Comparison of ENCODE assay signal across 9 mouse cellular contexts in genomic region chr2:112285031-112285390, GRCm38 (mm10). TPM values are rescaled to one million over a fixed set of nuclear protein-coding genes. Genes with fewer than 3 reads are reported as not detected.
DNase-seq lines count a peak whose midpoint lies in the region; ATAC-seq and TF ChIP-seq lines count a peak whose summit lies in the region.
"Had no signal": no experiment of that assay in that cellular context is flagged by ENCODE, and none has a peak within 500 bp of the region (broad histone marks: within the 10 kb centered on the region; RNA-seq: fewer than 3 reads in every experiment).

No protein-coding gene starts in this region.

- 57% methylated on average over 6 of the region's 6 CpGs for WGBS in heart, embryonic 13.5 days
- 66% methylated on average over 6 of the region's 6 CpGs for WGBS in hindbrain, embryonic 12.5 days
- WGBS in midbrain, embryonic 10.5 days: 69% methylated on average over 6 of the region's 6 CpGs

- TF ChIP-seq POLR2A in MEL (IDR thresholded peaks at IDR 0.05; ENCODE audit: control insufficient read depth in 1 of 2, insufficient read depth in 1 of 2, low read depth in 1 of 2, low read length in 2 of 2, poor library complexity in 1 of 2): no peak

- H3K9ac ChIP-seq in heart, embryonic 13.5 days: peak overlapping the region; percentile 89
- peak overlapping the region; percentile 78 for H3K9ac ChIP-seq in MEL (ENCODE audit: control insufficient read depth, low read depth, low read length, poor library complexity, severe bottlenecking)
- H3K9ac ChIP-seq in hindbrain, embryonic 12.5 days: no peak overlapping the region

- peaks cover 16% of the 10 kb centered on the region for H3K4me1 ChIP-seq in heart, embryonic 13.5 days
- H3K4me1 ChIP-seq in MEL (ENCODE audit: control insufficient read depth in 1 of 2, insufficient read depth in 2 of 2, low read length in 2 of 2): peaks cover 6 to 26% of the 10 kb centered on the region in 2 experiments; a peak in 2 of 4 replicates
- H3K4me1 ChIP-seq in hindbrain, embryonic 12.5 days: peaks cover 6% of the 10 kb centered on the region; the same call in 1 of the 2 replicates
- H3K4me1 ChIP-seq in midbrain, embryonic 10.5 days: peaks cover 16% of the 10 kb centered on the region

- H3K27ac ChIP-seq in heart, embryonic 13.5 days (replicated peaks): no peak overlapping the region
- H3K27ac ChIP-seq in MEL (ENCODE audit: control insufficient read depth, low read depth, low read length): peak overlapping the region; percentile 80
- H3K27ac ChIP-seq in hindbrain, embryonic 12.5 days: no peak overlapping the region
- no peak overlapping the region for H3K27ac ChIP-seq in midbrain, embryonic 10.5 days (replicated peaks)

- no peak for TF ChIP-seq CTCF in MEL (IDR thresholded peaks at IDR 0.05 in 2 of 3, conservative IDR thresholded peaks at IDR 0.05 in 1 of 3; ENCODE audit: control insufficient read depth in 1 of 3, insufficient read depth in 1 of 3, low read depth in 2 of 3, low read length in 3 of 3, poor library complexity in 1 of 3, severe bottlenecking in 1 of 3)

- H3K4me2 ChIP-seq in heart, embryonic 13.5 days: peak overlapping the region; percentile 90
- H3K4me2 ChIP-seq in hindbrain, embryonic 12.5 days (replicated peaks): peak overlapping the region; percentile 60

- no peaks in the 10 kb centered on the region for H3K36me3 ChIP-seq in heart, embryonic 13.5 days
- H3K36me3 ChIP-seq in MEL (ENCODE audit: control insufficient read depth in 1 of 2, insufficient read depth in 2 of 2, low read length in 2 of 2): peaks cover 0 to 22% of the 10 kb centered on the region in 2 experiments; a peak in 2 of 4 replicates
- H3K36me3 ChIP-seq in hindbrain, embryonic 12.5 days: no peaks in the 10 kb centered on the region
- no peaks in the 10 kb centered on the region for H3K36me3 ChIP-seq in midbrain, embryonic 10.5 days

- H3K9me3 ChIP-seq in heart, embryonic 13.5 days: no peaks in the 10 kb centered on the region
- no peaks in the 10 kb centered on the region for H3K9me3 ChIP-seq in MEL (replicated peaks; ENCODE audit: insufficient read depth, low read length)
- no peaks in the 10 kb centered on the region for H3K9me3 ChIP-seq in hindbrain, embryonic 12.5 days (replicated peaks)
- H3K9me3 ChIP-seq in midbrain, embryonic 10.5 days (replicated peaks): no peaks in the 10 kb centered on the region

- DNase-seq in heart, adult 9 months (ENCODE audit: low spot score in 2 of 2): no peak
- DNase-seq in MEL (ENCODE audit: low read depth, low spot score): no peak
- DNase-seq in midbrain, embryonic 10.5 days (ENCODE audit: low spot score): no peak
- DNase-seq in right cerebral cortex, adult 18-20 months: no peak
- DNase-seq in gastrocnemius, adult 18-20 months (ENCODE audit: low spot score): no peak
- DNase-seq in right cerebral cortex, postnatal 14 days: no peak

- H3K79me2 ChIP-seq in MEL (ENCODE audit: control insufficient read depth, insufficient read depth, low read length, poor library complexity): peaks cover 12% of the 10 kb centered on the region

- peak overlapping the region; percentile 69 for H3K4me3 ChIP-seq in heart, embryonic 13.5 days
- peak overlapping the region; percentile 82 to 87 for H3K4me3 ChIP-seq in MEL (ENCODE audit: control insufficient read depth in 1 of 2, insufficient read depth in 1 of 2, low read depth in 2 of 2, low read length in 2 of 2)
- peak overlapping the region; percentile 35 for H3K4me3 ChIP-seq in hindbrain, embryonic 12.5 days
- peak overlapping the region; percentile 61 for H3K4me3 ChIP-seq in midbrain, embryonic 10.5 days

- ATAC-seq in heart, embryonic 13.5 days (ENCODE audit: extremely low read depth, insufficient number of reproducible peaks, low FRiP score, low TSS enrichment): no peak
- ATAC-seq in hindbrain, embryonic 12.5 days (ENCODE audit: low FRiP score): no peak

- TF ChIP-seq EP300 in MEL (IDR thresholded peaks at IDR 0.05; ENCODE audit: low read depth in 1 of 2, low read length in 2 of 2): no peak

- H3K27me3 ChIP-seq in heart, embryonic 13.5 days (replicated peaks): no peaks in the 10 kb centered on the region
- no peaks in the 10 kb centered on the region for H3K27me3 ChIP-seq in MEL (ENCODE audit: control insufficient read depth in 1 of 2, insufficient read depth in 2 of 2, low read length in 2 of 2)
- no peaks in the 10 kb centered on the region for H3K27me3 ChIP-seq in hindbrain, embryonic 12.5 days
- no peaks in the 10 kb centered on the region for H3K27me3 ChIP-seq in midbrain, embryonic 10.5 days (ENCODE audit: low read depth, poor library complexity, severe bottlenecking)

- TF ChIP-seq RAD21 in MEL (IDR thresholded peaks at IDR 0.05; ENCODE audit: low read depth, low read length): no peak

TF ChIP-seq in MEL, 35 proteins besides CTCF, POLR2A, EP300 and RAD21:
- TF ChIP-seq ZMIZ1 (IDR thresholded peaks at IDR 0.05; ENCODE audit: low read depth, low read length) (no peak), KAT2A (conservative IDR thresholded peaks at IDR 0.05; ENCODE audit: low read depth, low read length) (no peak), CHD1 (IDR thresholded peaks at IDR 0.05; ENCODE audit: low read depth, low read length) (peak; percentile 78), GABPA (IDR thresholded peaks at IDR 0.05; ENCODE audit: low read depth, low read length) (no peak), E2F4 (IDR thresholded peaks at IDR 0.05; ENCODE audit: borderline replicate concordance, low read depth, low read length) (no peak)

RNA-seq across cellular contexts. Expression of gene Gm21985, which starts 18.9 kb away (rescaled TPM):
- polyA plus RNA-seq in heart, embryonic 13.5 days (2015; fragmentation: Nextera tagmentation; extraction: Ambion mirVana): not detected in 2 replicates
- 0.04 TPM in 1 of 2 replicates, not detected in the other for total RNA-seq in MEL (2012; rRNA removed)
- polyA plus RNA-seq in MEL (2012; ENCODE audit: insufficient read depth in 1 of 2, insufficient read length in 2 of 2, low read depth in 1 of 2, low replicate concordance in 2 of 2, missing spikeins in 1 of 2): not detected
- not detected in 2 replicates for polyA plus RNA-seq in hindbrain, embryonic 12.5 days (2016; fragmentation: Nextera tagmentation; extraction: Ambion mirVana)
- 0.04 TPM in 1 of 2 replicates, not detected in the other for polyA plus RNA-seq in midbrain, embryonic 10.5 days (2016; fragmentation: Nextera tagmentation; extraction: Ambion mirVana)
- under 1 TPM; 0.24 to 0.80 TPM for total RNA-seq in gastrocnemius, adult 18-20 months (2021)
- polyA plus RNA-seq: gonadal fat pad, adult 2 months had no signal

RNA-seq across cellular contexts. Expression of gene Slc12a6, which starts 19.4 kb away (rescaled TPM):
- 8.4 and 9.5 TPM in 2 replicates for polyA plus RNA-seq in heart, embryonic 13.5 days (2015; fragmentation: Nextera tagmentation; extraction: Ambion mirVana)
- 20.4 and 21.7 TPM in 2 replicates for total RNA-seq in MEL (2012; rRNA removed)
- 10 to 100 TPM in 1 of 2 experiments, not detected in 1; 21.2 TPM for polyA plus RNA-seq in MEL (2012; ENCODE audit: insufficient read depth in 1 of 2, insufficient read length in 2 of 2, low read depth in 1 of 2, low replicate concordance in 2 of 2, missing spikeins in 1 of 2)
- polyA plus RNA-seq in hindbrain, embryonic 12.5 days (2016; fragmentation: Nextera tagmentation; extraction: Ambion mirVana): 20.4 and 21.1 TPM in 2 replicates
- 7.4 and 11.3 TPM in 2 replicates for polyA plus RNA-seq in midbrain, embryonic 10.5 days (2016; fragmentation: Nextera tagmentation; extraction: Ambion mirVana)
- total RNA-seq in gastrocnemius, adult 18-20 months (2021): 10 to 100 TPM; 26.2 to 26.4 TPM

RNA-seq across cellular contexts. Expression of gene Nop10, which starts 23.3 kb away (rescaled TPM):
- 155 and 186 TPM in 2 replicates for polyA plus RNA-seq in heart, embryonic 13.5 days (2015; fragmentation: Nextera tagmentation; extraction: Ambion mirVana)
- 275 and 283 TPM in 2 replicates for total RNA-seq in MEL (2012; rRNA removed)
- polyA plus RNA-seq in MEL (2012; ENCODE audit: insufficient read depth in 1 of 2, insufficient read length in 2 of 2, low read depth in 1 of 2, low replicate concordance in 2 of 2, missing spikeins in 1 of 2): 100 to 1,000 TPM in 1 of 2 experiments, not detected in 1; 253 TPM
- polyA plus RNA-seq in hindbrain, embryonic 12.5 days (2016; fragmentation: Nextera tagmentation; extraction: Ambion mirVana): 118 and 127 TPM in 2 replicates
- polyA plus RNA-seq in midbrain, embryonic 10.5 days (2016; fragmentation: Nextera tagmentation; extraction: Ambion mirVana): 178 and 211 TPM in 2 replicates
- 10 to 100 TPM; 52.3 to 59.1 TPM for total RNA-seq in gastrocnemius, adult 18-20 months (2021)

RNA-seq across cellular contexts. Expression of gene Nutm1, which starts 25.9 kb away (rescaled TPM):
- polyA plus RNA-seq in heart, embryonic 13.5 days (2015; fragmentation: Nextera tagmentation; extraction: Ambion mirVana): 0.04 and 0.05 TPM in 2 replicates
- total RNA-seq in MEL (2012; rRNA removed): 0.04 TPM in 1 of 2 replicates, not detected in the other
- under 1 TPM in 1 of 2 experiments, not detected in 1; 0.13 TPM for polyA plus RNA-seq in MEL (2012; ENCODE audit: insufficient read depth in 1 of 2, insufficient read length in 2 of 2, low read depth in 1 of 2, low replicate concordance in 2 of 2, missing spikeins in 1 of 2)
- 0.05 and 0.09 TPM in 2 replicates for polyA plus RNA-seq in hindbrain, embryonic 12.5 days (2016; fragmentation: Nextera tagmentation; extraction: Ambion mirVana)
- 0.02 TPM in 1 of 2 replicates, not detected in the other for polyA plus RNA-seq in midbrain, embryonic 10.5 days (2016; fragmentation: Nextera tagmentation; extraction: Ambion mirVana)
- not detected for total RNA-seq in gastrocnemius, adult 18-20 months (2021)

RNA-seq across cellular contexts. Expression of gene Lpcat4, which starts 45.7 kb away (rescaled TPM):
- 13.6 and 14.5 TPM in 2 replicates for polyA plus RNA-seq in heart, embryonic 13.5 days (2015; fragmentation: Nextera tagmentation; extraction: Ambion mirVana)
- total RNA-seq in MEL (2012; rRNA removed): 11.7 and 13.9 TPM in 2 replicates
- polyA plus RNA-seq in MEL (2012; ENCODE audit: insufficient read depth in 1 of 2, insufficient read length in 2 of 2, low read depth in 1 of 2, low replicate concordance in 2 of 2, missing spikeins in 1 of 2): 10 to 100 TPM in 1 of 2 experiments, not detected in 1; 69.9 TPM
- 12.1 and 15.5 TPM in 2 replicates for polyA plus RNA-seq in hindbrain, embryonic 12.5 days (2016; fragmentation: Nextera tagmentation; extraction: Ambion mirVana)
- polyA plus RNA-seq in midbrain, embryonic 10.5 days (2016; fragmentation: Nextera tagmentation; extraction: Ambion mirVana): 11.4 and 13.7 TPM in 2 replicates
- 1 to 10 TPM in 1 of 2 experiments, under 1 TPM in 1; 0.82 to 1.1 TPM for total RNA-seq in gastrocnemius, adult 18-20 months (2021)
